Mouse (Mus musculus): ENCODE data around the gene Gm45799. TPM values are rescaled to one million over a fixed set of nuclear protein-coding genes. Genes with fewer than 3 reads are reported as not detected.

Gene Gm45799
- 1.5 to 7.3 TPM (median 2.1 TPM) in 3 replicates for total RNA-seq (2017)

- ATAC-seq (replicated peaks; ENCODE audit: insufficient number of reproducible peaks, low FRiP score, low TSS enrichment, poor library complexity, severe bottlenecking) = peak; percentile 91
These were observed at the start of gene Gm45799, which contains the start of gene Arfip2 for GRCm38 (mm10) chr7:105640233-105640893. TSS of gene Gm45799 (plus strand) at chr7:105640552. TSS of gene Arfip2 (minus strand) at chr7:105640416.

- ATAC-seq (replicated peaks; ENCODE audit: insufficient number of reproducible peaks, low FRiP score, low TSS enrichment, poor library complexity, severe bottlenecking) = peak; percentile 71
These were observed 37.3 kb upstream of the Gm45799 start for GRCm38 (mm10) chr7:105602860-105603623.

- ATAC-seq (replicated peaks; ENCODE audit: insufficient number of reproducible peaks, low FRiP score, low TSS enrichment, poor library complexity, severe bottlenecking) = no peak
These were observed 31.9 kb upstream of the Gm45799 start for GRCm38 (mm10) chr7:105608467-105608866.

- no peak for ATAC-seq (replicated peaks; ENCODE audit: insufficient number of reproducible peaks, low FRiP score, low TSS enrichment, poor library complexity, severe bottlenecking)
These were observed 28.6 kb upstream of the Gm45799 start for GRCm38 (mm10) chr7:105611767-105612166.

- ATAC-seq (replicated peaks; ENCODE audit: insufficient number of reproducible peaks, low FRiP score, low TSS enrichment, poor library complexity, severe bottlenecking) = no peak
These were observed 26.0 kb upstream of the Gm45799 start for GRCm38 (mm10) chr7:105614400-105614799.

- no peak for ATAC-seq (replicated peaks; ENCODE audit: insufficient number of reproducible peaks, low FRiP score, low TSS enrichment, poor library complexity, severe bottlenecking)
These were observed 24.6 kb upstream of the Gm45799 start for GRCm38 (mm10) chr7:105615720-105616119.

GRCm38 (mm10) chr7:105616561-105616960 is 23.8 kb upstream of the Gm45799 start:
- ATAC-seq (replicated peaks; ENCODE audit: insufficient number of reproducible peaks, low FRiP score, low TSS enrichment, poor library complexity, severe bottlenecking) = no peak

- no peak for ATAC-seq (replicated peaks; ENCODE audit: insufficient number of reproducible peaks, low FRiP score, low TSS enrichment, poor library complexity, severe bottlenecking)
These were observed 22.5 kb upstream of the Gm45799 start for GRCm38 (mm10) chr7:105617810-105618209.

- ATAC-seq (replicated peaks; ENCODE audit: insufficient number of reproducible peaks, low FRiP score, low TSS enrichment, poor library complexity, severe bottlenecking) = no peak
These were observed 20.7 kb upstream of the Gm45799 start for GRCm38 (mm10) chr7:105619701-105620100.

- no peak for ATAC-seq (replicated peaks; ENCODE audit: insufficient number of reproducible peaks, low FRiP score, low TSS enrichment, poor library complexity, severe bottlenecking)
These were observed 19.3 kb upstream of the Gm45799 start for GRCm38 (mm10) chr7:105621053-105621452.

- no peak for ATAC-seq (replicated peaks; ENCODE audit: insufficient number of reproducible peaks, low FRiP score, low TSS enrichment, poor library complexity, severe bottlenecking)
These were observed 18.6 kb upstream of the Gm45799 start for GRCm38 (mm10) chr7:105621646-105622292.

GRCm38 (mm10) chr7:105625397-105625796 is 15.0 kb upstream of the Gm45799 start:
- ATAC-seq (replicated peaks; ENCODE audit: insufficient number of reproducible peaks, low FRiP score, low TSS enrichment, poor library complexity, severe bottlenecking) = no peak

GRCm38 (mm10) chr7:105628633-105629032 is 11.7 kb upstream of the Gm45799 start:
- peak; percentile 46 for ATAC-seq (replicated peaks; ENCODE audit: insufficient number of reproducible peaks, low FRiP score, low TSS enrichment, poor library complexity, severe bottlenecking)

- no peak for ATAC-seq (replicated peaks; ENCODE audit: insufficient number of reproducible peaks, low FRiP score, low TSS enrichment, poor library complexity, severe bottlenecking)
These were observed 7.8 kb upstream of the Gm45799 start for GRCm38 (mm10) chr7:105632551-105632972.

- peak; percentile 41; the same call in 1 of the 2 replicates for ATAC-seq (replicated peaks; ENCODE audit: insufficient number of reproducible peaks, low FRiP score, low TSS enrichment, poor library complexity, severe bottlenecking)
These were observed 7.1 kb upstream of the Gm45799 start, which contains the start of gene Trim3 for GRCm38 (mm10) chr7:105633127-105633800. TSS of gene Trim3 (minus strand) at chr7:105633571.

GRCm38 (mm10) chr7:105633801-105634135 is 6.6 kb upstream of the Gm45799 start:
- ATAC-seq (replicated peaks; ENCODE audit: insufficient number of reproducible peaks, low FRiP score, low TSS enrichment, poor library complexity, severe bottlenecking) = no peak

- ATAC-seq (replicated peaks; ENCODE audit: insufficient number of reproducible peaks, low FRiP score, low TSS enrichment, poor library complexity, severe bottlenecking) = no peak
These were observed 6.0 kb upstream of the Gm45799 start for GRCm38 (mm10) chr7:105634272-105634920.

- ATAC-seq (replicated peaks; ENCODE audit: insufficient number of reproducible peaks, low FRiP score, low TSS enrichment, poor library complexity, severe bottlenecking) = no peak
These were observed 4.6 kb upstream of the Gm45799 start for GRCm38 (mm10) chr7:105635726-105636125.

Measured in monocyte, adult 5-6 weeks (primary cell).